Mouse (Mus musculus) thymus, postnatal 36 days (tissue): ENCODE data around the gene Scyl1.

ENCODE experiments used
- DNase-seq, 2 experiments: peaks; one replicate each; pipeline ENCODE4 v3.0.0; 2022; ENCODE audit warnings: mixed read lengths in 2 of 2

Gene Scyl1

GRCm38 (mm10) chr19:5770925-5771860, at the start of gene Scyl1:
Gene Scyl1, minus strand, starts transcription at chr19:5771419.
- DNase-seq, result peak; percentile 91 to 97

GRCm38 (mm10) chr19:5819549-5819948, 48.3 kb upstream of the Scyl1 start:
- DNase-seq, result no peak

- DNase-seq, result no peak
Measured at GRCm38 (mm10) chr19:5818590-5818977, 47.4 kb upstream of the Scyl1 start.

- DNase-seq, result peak; percentile 89
Measured at GRCm38 (mm10) chr19:5817703-5818589, 46.7 kb upstream of the Scyl1 start.

- DNase-seq, result peak in 1 of 2 experiments; percentile 40
Measured at GRCm38 (mm10) chr19:5815928-5816327, 44.7 kb upstream of the Scyl1 start.

GRCm38 (mm10) chr19:5815010-5815409, 43.8 kb upstream of the Scyl1 start:
- DNase-seq, result no peak

GRCm38 (mm10) chr19:5814048-5814447, 42.8 kb upstream of the Scyl1 start:
- DNase-seq, result peak; percentile 69 to 85

GRCm38 (mm10) chr19:5813567-5813966, 42.3 kb upstream of the Scyl1 start:
- DNase-seq, result no peak

- no peak for DNase-seq
Measured at GRCm38 (mm10) chr19:5811771-5812504, 40.7 kb upstream of the Scyl1 start.

GRCm38 (mm10) chr19:5810840-5811563, 39.8 kb upstream of the Scyl1 start:
- no peak for DNase-seq

GRCm38 (mm10) chr19:5810103-5810839, 39.1 kb upstream of the Scyl1 start:
- DNase-seq, result no peak

GRCm38 (mm10) chr19:5809712-5810089, 38.5 kb upstream of the Scyl1 start:
- DNase-seq, result no peak

- no peak for DNase-seq
Measured at GRCm38 (mm10) chr19:5808955-5809711, 37.9 kb upstream of the Scyl1 start.

GRCm38 (mm10) chr19:5807740-5808139, 36.5 kb upstream of the Scyl1 start:
- no peak for DNase-seq

GRCm38 (mm10) chr19:5806809-5807205, 35.6 kb upstream of the Scyl1 start:
- DNase-seq, result peak in 1 of 2 experiments; percentile 49

GRCm38 (mm10) chr19:5806051-5806808, 35.0 kb upstream of the Scyl1 start:
- DNase-seq, result no peak

GRCm38 (mm10) chr19:5804371-5804899, 33.2 kb upstream of the Scyl1 start:
- DNase-seq, result peak in 1 of 2 experiments; percentile 50

GRCm38 (mm10) chr19:5803881-5804279, 32.7 kb upstream of the Scyl1 start:
- no peak for DNase-seq
